Mouse (Mus musculus): ENCODE data around the gene Gfod1.

The Gfod1 gene

GRCm38 (mm10) chr13:43304018-43304431, at the start of gene Gfod1:
TSS of gene Gfod1 (minus strand) at chr13:43304172.
- peak; percentile 97 for DNase-seq

GRCm38 (mm10) chr13:43353356-43353755, 49.4 kb upstream of the Gfod1 start:
- no peak for DNase-seq

GRCm38 (mm10) chr13:43350489-43351169, 46.7 kb upstream of the Gfod1 start:
- DNase-seq, result no peak

GRCm38 (mm10) chr13:43349376-43349775, 45.4 kb upstream of the Gfod1 start:
- no peak for DNase-seq

- no peak for DNase-seq
These were observed 42.9 kb upstream of the Gfod1 start for GRCm38 (mm10) chr13:43346825-43347224.

- DNase-seq, result no peak
These were observed 34.7 kb upstream of the Gfod1 start for GRCm38 (mm10) chr13:43338632-43339031.

GRCm38 (mm10) chr13:43338001-43338400, 34.0 kb upstream of the Gfod1 start:
- no peak for DNase-seq

GRCm38 (mm10) chr13:43336425-43337221, 32.7 kb upstream of the Gfod1 start:
- DNase-seq, result no peak

GRCm38 (mm10) chr13:43332591-43332990, 28.6 kb upstream of the Gfod1 start:
- DNase-seq, result peak; percentile 21

- no peak for DNase-seq
These were observed 27.9 kb upstream of the Gfod1 start for GRCm38 (mm10) chr13:43331721-43332444.

- no peak for DNase-seq
These were observed 21.5 kb upstream of the Gfod1 start for GRCm38 (mm10) chr13:43325427-43325826.

GRCm38 (mm10) chr13:43321492-43321891, 17.5 kb upstream of the Gfod1 start:
- DNase-seq, result peak; percentile 14

GRCm38 (mm10) chr13:43319396-43319795, 15.4 kb upstream of the Gfod1 start:
- no peak for DNase-seq

GRCm38 (mm10) chr13:43317411-43317810, 13.4 kb upstream of the Gfod1 start:
- no peak for DNase-seq

- DNase-seq, result no peak
These were observed 1.4 kb upstream of the Gfod1 start for GRCm38 (mm10) chr13:43305181-43305924.

- no peak for DNase-seq
These were observed 728 bp upstream of the Gfod1 start for GRCm38 (mm10) chr13:43304700-43305099.

- DNase-seq, result peak; percentile 56
These were observed 609 bp downstream of the Gfod1 start for GRCm38 (mm10) chr13:43303161-43303965.

GRCm38 (mm10) chr13:43302651-43303160, 1.3 kb downstream of the Gfod1 start:
- peak; percentile 18 for DNase-seq

GRCm38 (mm10) chr13:43302239-43302638, 1.7 kb downstream of the Gfod1 start:
- DNase-seq, result no peak

- peak; percentile 49 for DNase-seq
These were observed 3.1 kb downstream of the Gfod1 start for GRCm38 (mm10) chr13:43300906-43301305.

GRCm38 (mm10) chr13:43300366-43300765, 3.6 kb downstream of the Gfod1 start:
- DNase-seq, result no peak

- DNase-seq, result no peak
These were observed 4.8 kb downstream of the Gfod1 start for GRCm38 (mm10) chr13:43299171-43299570.
